Mouse (Mus musculus) neural tube, embryonic 14.5 days (tissue): Measurements from ENCODE around the gene Olfr644. TPM values are rescaled to one million over a fixed set of nuclear protein-coding genes. Genes with fewer than 3 reads are reported as not detected.

Experiments
- ATAC-seq: fragments of 200-750 bp; cut with Nextera tagmentation; 2 replicates; pipeline ENCODE4 v1.8.0; 2017; ENCODE audit warnings: low read depth, mild to moderate bottlenecking, moderate TSS enrichment, moderate library complexity
- H3K27ac ChIP-seq: fragments of 300-500 bp; sonication (generic); 2 replicates; pipeline ENCODE4 v1.5.1; 2014; ENCODE audit warnings: low read depth, mild to moderate bottlenecking, control low read depth, low read length, moderate library complexity, mixed read lengths
- H3K27me3 ChIP-seq: fragments of 300-500 bp; sonication (generic); 2 replicates; pipeline ENCODE4 v1.6.1; 2014; ENCODE audit warnings: low read length; ENCODE audit not compliant: control insufficient read depth, insufficient read depth
- H3K36me3 ChIP-seq: fragments of 300-500 bp; sonication (generic); 2 replicates; pipeline ENCODE4 v1.6.1; 2014; ENCODE audit warnings: low read length, mixed read lengths; ENCODE audit not compliant: control insufficient read depth, insufficient read depth
- H3K4me1 ChIP-seq: fragments of 300-500 bp; sonication (generic); 2 replicates; pipeline ENCODE4 v1.6.1; 2014; ENCODE audit warnings: low read length; ENCODE audit not compliant: control insufficient read depth, insufficient read depth
- H3K4me2 ChIP-seq: fragments of 300-500 bp; sonication (generic); 2 replicates; pipeline ENCODE4 v1.6.1; 2014; ENCODE audit warnings: mild to moderate bottlenecking, low read depth, low read length, control low read depth
- H3K4me3 ChIP-seq: fragments of 300-500 bp; sonication (generic); 2 replicates; pipeline ENCODE4 v1.5.1; 2014; ENCODE audit warnings: low read depth, low read length, control low read depth, mixed read lengths
- H3K9ac ChIP-seq: fragments of 300-500 bp; sonication (generic); replicated peaks from 2 replicates; pipeline ENCODE4 v1.6.1; 2014; ENCODE audit warnings: low read depth, mild to moderate bottlenecking, control low read depth, low read length, mixed read lengths
- H3K9me3 ChIP-seq: fragments of 300-500 bp; sonication (generic); 2 replicates; pipeline ENCODE4 v1.6.1; 2016; ENCODE audit warnings: low read length; ENCODE audit not compliant: control insufficient read depth
- WGBS: fragments of 180-500 bp; shearing (Covaris S2); extraction: QIAGEN DNeasy Blood & Tissue Kit; methylation state at CpG from one replicate; pipeline ENCODE4 v1.1.7; 2014; 5-methylcytosine and 5-hydroxymethylcytosine counted together
- polyA plus RNA-seq: library from polyadenylated mRNA; unstranded; fragments of >200 nt; fragmentation: Nextera tagmentation; extraction: Ambion mirVana; gene quantifications from 2 replicates; pipeline ENCODE4 v1.2.1, GENCODE M21; 2014

Olfr644 gene
- polyA plus RNA-seq, 1 experiment from 2014 or later: not detected

DNA sequence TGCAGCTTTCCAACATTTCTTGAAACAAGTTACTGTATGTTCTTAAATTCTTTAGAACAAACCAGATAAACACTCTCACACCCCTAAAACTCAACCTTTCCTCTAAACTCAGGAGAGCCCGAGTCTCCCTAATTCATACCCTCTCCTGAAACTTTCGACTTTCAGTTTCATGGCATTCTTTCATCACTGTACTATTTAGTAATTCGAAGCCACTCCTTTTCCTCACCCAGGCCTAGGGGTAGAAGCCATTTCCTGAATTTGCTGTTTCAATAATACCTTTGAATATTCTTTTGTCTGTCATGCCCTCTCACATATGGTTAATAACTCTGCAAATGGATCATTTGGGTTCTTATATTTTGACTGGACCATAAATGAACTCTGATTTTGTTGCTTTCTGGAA lies 44.7 kb downstream of the Olfr644 start:
- Histone ChIP-seq H3K4me1 (no peaks in the 10 kb centered on the region), H3K9ac (no peak overlapping the region), H3K27me3 (no peaks in the 10 kb centered on the region), H3K4me2 (no peak overlapping the region), H3K36me3 (no peaks in the 10 kb centered on the region), H3K27ac (no peak overlapping the region), H3K9me3 (no peaks in the 10 kb centered on the region), H3K4me3 (no peak overlapping the region)
- no peak for ATAC-seq
- 84% methylated on average over 3 of the region's 3 CpGs for WGBS

DNA sequence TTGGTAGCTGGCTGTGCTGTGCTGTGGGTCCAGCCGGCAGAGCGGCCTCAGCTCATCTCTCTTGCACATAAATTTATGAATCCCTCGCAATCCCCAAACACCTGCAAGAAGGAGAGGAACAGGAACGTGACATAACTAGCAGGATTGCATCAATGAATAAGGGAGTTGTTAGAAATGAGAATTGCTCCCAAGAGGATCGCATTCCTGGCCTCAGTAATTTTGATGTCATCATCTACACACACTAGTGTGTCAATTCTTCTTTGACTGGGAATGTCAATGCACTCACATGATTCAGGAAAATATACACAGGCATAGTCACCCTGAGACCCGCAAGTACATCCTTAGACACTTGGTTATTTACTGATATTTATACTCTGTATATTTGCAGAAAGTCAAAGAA lies 46.2 kb downstream of the Olfr644 start, which contains the start of gene Olfr640:
Gene Olfr640, minus strand, starts transcription at position 101 of the 400 bp plus-strand sequence.
- no peaks in the 10 kb centered on the region for H3K36me3 ChIP-seq
- no peak within 1 kb of the TSS for H3K9ac ChIP-seq
- H3K9me3 ChIP-seq: no peaks in the 10 kb centered on the region
- H3K27ac ChIP-seq: no peak within 1 kb of the TSS
- H3K4me2 ChIP-seq: no peak within 1 kb of the TSS
- no peak within 1 kb of the TSS for H3K4me3 ChIP-seq
- no peaks in the 10 kb centered on the region for H3K4me1 ChIP-seq
- WGBS: 72% methylated on average over 6 of the region's 6 CpGs
- no peak for ATAC-seq
- no peaks in the 10 kb centered on the region for H3K27me3 ChIP-seq

DNA sequence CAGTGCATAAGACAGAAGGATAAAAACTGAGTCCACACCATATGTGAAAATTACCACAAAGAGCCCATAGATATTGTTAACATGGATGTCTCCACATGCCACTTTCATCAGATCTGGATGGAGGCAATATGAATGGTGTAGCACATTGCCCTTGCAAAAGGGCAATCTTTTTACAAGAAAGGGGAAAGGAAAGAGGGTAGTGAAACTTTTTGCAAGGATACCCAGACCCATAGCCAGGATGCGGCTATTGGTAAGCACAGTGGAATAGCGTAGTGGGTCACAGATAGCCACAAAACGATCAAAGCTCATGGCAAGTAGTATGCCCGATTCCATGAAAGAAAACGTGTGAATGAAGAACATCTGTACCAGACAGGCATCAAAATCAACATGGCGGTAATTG lies 50.0 kb downstream of the Olfr644 start:
- Histone ChIP-seq H3K4me3 (no peak overlapping the region), H3K4me2 (no peak overlapping the region), H3K27ac (no peak overlapping the region), H3K9me3 (no peaks in the 10 kb centered on the region), H3K9ac (no peak overlapping the region), H3K27me3 (no peaks in the 10 kb centered on the region), H3K36me3 (no peaks in the 10 kb centered on the region), H3K4me1 (no peaks in the 10 kb centered on the region)
- ATAC-seq: no peak
- 88% methylated on average over 6 of the region's 6 CpGs for WGBS

DNA sequence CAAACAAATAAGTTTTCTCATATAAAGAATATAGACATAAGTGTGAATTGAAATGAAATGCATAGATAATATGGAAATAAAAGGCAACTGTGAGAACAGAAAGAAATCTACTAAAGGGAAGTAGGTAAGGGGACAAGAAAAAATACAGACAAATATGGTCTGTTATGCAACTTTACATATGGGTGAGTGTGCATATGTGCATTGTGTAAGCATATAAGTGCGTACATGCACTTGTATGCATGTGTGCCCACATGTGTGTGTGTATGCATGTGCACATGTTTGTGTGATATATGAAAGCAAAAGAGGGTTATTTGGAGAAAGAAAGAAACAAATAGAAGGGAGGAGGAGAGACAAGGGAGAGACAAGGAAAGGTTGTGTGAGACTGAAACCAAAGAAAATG lies 52.7 kb downstream of the Olfr644 start:
- no peak overlapping the region for H3K9ac ChIP-seq
- no peaks in the 10 kb centered on the region for H3K4me1 ChIP-seq
- no peak overlapping the region for H3K27ac ChIP-seq
- no peaks in the 10 kb centered on the region for H3K9me3 ChIP-seq
- no peak overlapping the region for H3K4me3 ChIP-seq
- no peak for ATAC-seq
- H3K27me3 ChIP-seq: no peaks in the 10 kb centered on the region
- H3K36me3 ChIP-seq: no peaks in the 10 kb centered on the region
- WGBS: 88% methylated on average over 1 of the region's 1 CpGs
- H3K4me2 ChIP-seq: no peak overlapping the region

DNA sequence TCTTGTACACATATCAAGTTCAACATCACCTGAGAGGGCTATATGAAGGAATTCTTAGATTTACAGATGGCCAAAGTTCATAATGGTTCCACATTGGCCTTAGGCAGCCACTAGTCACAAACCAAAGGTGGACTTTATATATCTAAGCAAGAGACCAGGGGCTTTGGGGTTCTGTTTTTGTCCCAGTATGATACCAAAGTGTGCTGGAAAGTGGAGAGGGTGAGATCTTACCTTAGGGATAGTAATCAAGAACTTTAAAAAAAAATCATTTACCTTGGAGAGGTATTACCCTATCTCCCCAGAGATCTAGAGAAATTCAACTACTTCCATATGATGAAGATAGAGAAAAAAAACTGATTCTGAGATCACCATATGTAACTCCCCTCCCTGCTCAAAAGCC lies 54.5 kb downstream of the Olfr644 start, which contains the start of gene Olfr639:
Gene Olfr639, minus strand, starts transcription at position 101 of the 400 bp plus-strand sequence.
- Histone ChIP-seq H3K9me3 (no peaks in the 10 kb centered on the region), H3K4me1 (no peaks in the 10 kb centered on the region), H3K27ac (no peak within 1 kb of the TSS), H3K4me2 (no peak within 1 kb of the TSS), H3K36me3 (no peaks in the 10 kb centered on the region), H3K9ac (no peak within 1 kb of the TSS), H3K4me3 (no peak within 1 kb of the TSS), H3K27me3 (no peaks in the 10 kb centered on the region)
- ATAC-seq: no peak

Other genes with a start within 250 kb of the Olfr644 start
- gene Hbb-bs, start 243.8 kb downstream of the Olfr644 start, polyA plus RNA-seq: 2,922 and 4,105 TPM in 2 replicates
- not detected in 2 replicates for gene Hbb-bh2, start 231.3 kb downstream of the Olfr644 start, polyA plus RNA-seq
- gene Hbb-bh1, start 228.7 kb downstream of the Olfr644 start, polyA plus RNA-seq: 1.5 and 5.1 TPM in 2 replicates
- gene Hbb-y, start 218.7 kb downstream of the Olfr644 start, polyA plus RNA-seq: 261 and 1,449 TPM in 2 replicates
- not detected in 2 replicates for gene Olfr66, start 185.6 kb downstream of the Olfr644 start, polyA plus RNA-seq
- not detected in 2 replicates for gene Olfr64, start 177.4 kb downstream of the Olfr644 start, polyA plus RNA-seq
- gene Olfr65, start 168.4 kb downstream of the Olfr644 start, polyA plus RNA-seq: not detected in 2 replicates
- not detected in 2 replicates for gene Olfr631, start 143.0 kb downstream of the Olfr644 start, polyA plus RNA-seq
- gene Olfr632, start 137.5 kb downstream of the Olfr644 start, polyA plus RNA-seq: not detected in 2 replicates
- gene Olfr633, start 127.4 kb downstream of the Olfr644 start, polyA plus RNA-seq: not detected in 2 replicates
- 0.03 TPM in 1 of 2 replicates, not detected in the other for gene Olfr635, start 100.7 kb downstream of the Olfr644 start, polyA plus RNA-seq
- gene Olfr638, start 73.1 kb downstream of the Olfr644 start, polyA plus RNA-seq: not detected in 2 replicates
- 0.04 TPM in 1 of 2 replicates, not detected in the other for gene Olfr639, start 54.6 kb downstream of the Olfr644 start, polyA plus RNA-seq
- not detected in 2 replicates for gene Olfr640, start 46.3 kb downstream of the Olfr644 start, polyA plus RNA-seq
- gene Olfr641, start 36.4 kb downstream of the Olfr644 start, polyA plus RNA-seq: not detected in 2 replicates
- not detected in 2 replicates for gene Olfr642, start 19.2 kb downstream of the Olfr644 start, polyA plus RNA-seq
- gene 4930516K23Rik, start 10.4 kb downstream of the Olfr644 start, polyA plus RNA-seq: not detected in 2 replicates
- gene Olfr645, start 13.6 kb upstream of the Olfr644 start, polyA plus RNA-seq: not detected in 2 replicates
- not detected in 2 replicates for gene Olfr646, start 33.0 kb upstream of the Olfr644 start, polyA plus RNA-seq
- gene Ubqln5, start 58.0 kb upstream of the Olfr644 start, polyA plus RNA-seq: not detected in 2 replicates
- not detected in 2 replicates for gene Olfr643, start 65.5 kb upstream of the Olfr644 start, polyA plus RNA-seq
- not detected in 2 replicates for gene Ubqln3, start 71.4 kb upstream of the Olfr644 start, polyA plus RNA-seq
- not detected in 2 replicates for gene Ubqlnl, start 78.7 kb upstream of the Olfr644 start, polyA plus RNA-seq
- not detected in 2 replicates for gene Olfm5, start 93.0 kb upstream of the Olfr644 start, polyA plus RNA-seq
- 0.37 and 0.78 TPM in 2 replicates for gene Olfr648, start 111.5 kb upstream of the Olfr644 start, polyA plus RNA-seq
- not detected in 2 replicates for gene Olfr649, start 124.1 kb upstream of the Olfr644 start, polyA plus RNA-seq
- gene Trim6, start 146.9 kb upstream of the Olfr644 start, polyA plus RNA-seq: 0.31 and 0.48 TPM in 2 replicates
- 0.60 and 0.73 TPM in 2 replicates for gene Trim34a, start 172.6 kb upstream of the Olfr644 start, polyA plus RNA-seq
- 0.07 and 0.10 TPM in 2 replicates for gene Trim5, start 216.2 kb upstream of the Olfr644 start, polyA plus RNA-seq
- gene Trim12a, start 243.6 kb upstream of the Olfr644 start, polyA plus RNA-seq: 1.6 and 2.5 TPM in 2 replicates